Mouse (Mus musculus): ENCODE measurements around the gene Gm5460. TPM values are rescaled to one million over a fixed set of nuclear protein-coding genes. Genes with fewer than 3 reads are reported as not detected.

Gm5460 gene
- polyA plus RNA-seq, 1 experiment from 2014 or later: not detected

DNA sequence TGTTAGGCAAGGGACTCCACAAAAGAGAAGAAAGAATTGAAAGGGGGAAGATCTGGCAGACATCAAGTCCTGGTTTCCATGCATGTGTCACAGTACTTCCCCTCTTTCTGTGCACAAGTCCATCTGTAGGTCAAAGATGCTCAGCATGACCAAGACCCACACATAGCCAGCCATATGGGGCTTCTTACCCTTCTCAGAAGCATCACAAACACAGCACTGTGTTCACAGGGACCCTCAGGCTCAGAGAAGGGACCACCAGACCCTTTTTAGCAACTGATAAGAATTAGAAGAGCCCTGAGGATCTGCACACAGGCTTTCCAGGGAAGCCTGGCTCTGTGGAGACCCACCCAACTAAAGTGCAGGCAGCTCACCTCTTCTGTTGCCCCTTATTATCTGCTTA is 16.5 kb upstream of the Gm5460 start:
- Histone ChIP-seq H3K36me3 (ENCODE audit: insufficient read depth, low read length) (no peaks in the 10 kb centered on the region), H3K4me2 (replicated peaks; ENCODE audit: low read depth, low read length) (no peak overlapping the region), H3K4me1 (ENCODE audit: insufficient read depth, low read length) (no peaks in the 10 kb centered on the region), H3K4me3 (ENCODE audit: low read length) (no peak overlapping the region), H3K27me3 (ENCODE audit: insufficient read depth, low read length) (no peaks in the 10 kb centered on the region), H3K9me3 (ENCODE audit: low read length) (no peaks in the 10 kb centered on the region), H3K9ac (replicated peaks; ENCODE audit: low read length) (no peak overlapping the region), H3K27ac (ENCODE audit: low read length) (no peak overlapping the region)
- ATAC-seq (ENCODE audit: low FRiP score, low TSS enrichment): no peak

DNA sequence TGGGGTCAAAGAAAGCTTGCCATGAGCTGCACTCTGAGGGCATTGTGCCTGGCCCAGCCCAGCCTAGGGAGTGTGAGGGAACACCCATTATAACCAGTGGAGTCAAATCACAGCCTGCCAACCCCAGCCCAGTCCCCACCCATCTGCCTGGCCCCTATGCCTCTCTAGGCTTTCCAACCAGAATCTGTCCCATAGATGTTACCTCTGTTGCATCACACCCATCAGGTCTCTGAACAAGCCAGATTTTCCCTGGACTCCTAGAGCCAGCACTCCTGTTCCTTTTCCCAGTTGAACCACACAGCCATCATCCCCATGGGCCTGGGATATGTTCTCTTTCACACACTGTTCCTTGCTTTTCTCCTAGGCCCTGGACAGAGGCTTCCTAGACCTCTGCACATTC is 15.1 kb upstream of the Gm5460 start:
- Histone ChIP-seq H3K36me3 (ENCODE audit: insufficient read depth, low read length) (no peaks in the 10 kb centered on the region), H3K27me3 (ENCODE audit: insufficient read depth, low read length) (no peaks in the 10 kb centered on the region), H3K4me3 (ENCODE audit: low read length) (no peak overlapping the region), H3K4me1 (ENCODE audit: insufficient read depth, low read length) (no peaks in the 10 kb centered on the region), H3K27ac (ENCODE audit: low read length) (no peak overlapping the region), H3K9me3 (ENCODE audit: low read length) (no peaks in the 10 kb centered on the region), H3K4me2 (replicated peaks; ENCODE audit: low read depth, low read length) (no peak overlapping the region), H3K9ac (replicated peaks; ENCODE audit: low read length) (no peak overlapping the region)
- ATAC-seq (ENCODE audit: low FRiP score, low TSS enrichment): no peak

DNA sequence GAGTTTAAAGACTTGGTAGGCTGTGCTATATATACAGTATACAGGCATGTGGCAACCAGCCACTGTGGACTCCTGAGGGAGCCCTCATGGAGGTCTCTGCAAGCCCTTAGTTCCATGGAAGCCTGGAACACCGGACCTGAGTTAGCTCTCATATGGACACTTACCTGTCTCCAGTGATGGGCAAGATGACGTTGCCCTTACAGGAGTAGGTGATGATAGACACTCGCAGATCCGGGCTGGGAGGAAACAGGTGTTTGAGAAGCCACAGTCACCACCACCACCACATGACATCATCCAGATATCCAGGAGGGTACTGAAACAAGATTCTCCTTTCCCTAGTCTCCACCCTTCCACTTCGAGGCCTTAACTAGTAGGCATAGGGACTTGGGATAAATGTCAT is 14.2 kb upstream of the Gm5460 start:
- H3K9ac ChIP-seq (replicated peaks; ENCODE audit: low read length): no peak overlapping the region
- H3K4me3 ChIP-seq (ENCODE audit: low read length): no peak overlapping the region
- no peak overlapping the region for H3K27ac ChIP-seq (ENCODE audit: low read length)
- 91% methylated on average over 5 of the region's 5 CpGs for WGBS
- no peaks in the 10 kb centered on the region for H3K36me3 ChIP-seq (ENCODE audit: insufficient read depth, low read length)
- no peak for ATAC-seq (ENCODE audit: low FRiP score, low TSS enrichment)
- H3K4me2 ChIP-seq (replicated peaks; ENCODE audit: low read depth, low read length): no peak overlapping the region
- H3K4me1 ChIP-seq (ENCODE audit: insufficient read depth, low read length): no peaks in the 10 kb centered on the region
- H3K27me3 ChIP-seq (ENCODE audit: insufficient read depth, low read length): no peaks in the 10 kb centered on the region
- H3K9me3 ChIP-seq (ENCODE audit: low read length): no peaks in the 10 kb centered on the region

DNA sequence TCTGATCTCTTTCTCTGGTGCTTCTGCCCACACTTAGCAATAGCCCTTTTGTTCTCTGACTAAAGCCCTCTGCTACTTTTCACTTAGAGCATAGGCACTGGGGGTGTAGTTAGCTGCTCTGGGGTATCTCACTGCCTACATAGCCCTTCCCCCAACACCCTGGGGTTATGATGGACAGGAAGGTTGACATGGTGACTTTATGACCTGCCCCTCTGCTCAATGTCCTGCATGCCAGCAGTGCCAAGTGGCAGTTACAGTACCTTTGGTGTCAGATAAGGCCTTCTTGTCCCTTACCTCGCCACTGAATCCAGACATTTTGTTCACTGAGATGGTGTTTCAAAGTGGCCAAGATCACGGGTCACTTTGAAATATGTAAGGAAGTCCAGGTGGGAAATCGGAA is 1.5 kb upstream of the Gm5460 start, which contains the start of gene Gm30083:
TSS of gene Gm30083 (minus strand) at position 120 of the 400 bp plus-strand sequence.
- no peak for ATAC-seq (ENCODE audit: low FRiP score, low TSS enrichment)
- no peaks in the 10 kb centered on the region for H3K9me3 ChIP-seq (ENCODE audit: low read length)
- H3K9ac ChIP-seq (replicated peaks; ENCODE audit: low read length): no peak within 1 kb of the TSS

DNA sequence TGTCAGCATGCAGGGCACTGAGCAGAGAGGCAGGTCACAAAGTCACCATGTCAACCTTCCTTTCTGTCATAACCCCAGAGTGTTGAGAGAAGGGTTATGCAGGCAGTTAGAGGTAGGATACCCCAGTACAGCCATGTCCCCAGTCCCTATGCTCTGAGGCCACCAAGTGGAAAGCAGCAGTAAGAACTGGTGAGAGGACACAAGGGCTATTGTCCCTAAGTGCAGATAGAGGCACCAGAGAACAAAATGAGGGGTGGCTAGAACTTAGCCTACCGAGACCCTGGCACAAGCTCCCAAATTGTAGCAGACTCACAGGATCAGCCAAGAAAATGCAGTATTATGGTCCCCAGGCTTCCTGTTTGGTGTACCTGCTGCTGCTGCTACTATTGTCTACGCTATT is 380 bp downstream of the Gm5460 start:
- no peaks in the 10 kb centered on the region for H3K27me3 ChIP-seq (ENCODE audit: insufficient read depth, low read length)
- H3K36me3 ChIP-seq (ENCODE audit: insufficient read depth, low read length): no peaks in the 10 kb centered on the region
- no peaks in the 10 kb centered on the region for H3K4me1 ChIP-seq (ENCODE audit: insufficient read depth, low read length)
- H3K27ac ChIP-seq (ENCODE audit: low read length): no peak overlapping the region
- H3K4me3 ChIP-seq (ENCODE audit: low read length): no peak overlapping the region
- 84% methylated on average over 2 of the region's 2 CpGs for WGBS
- ATAC-seq (ENCODE audit: low FRiP score, low TSS enrichment): no peak
- H3K9ac ChIP-seq (replicated peaks; ENCODE audit: low read length): no peak overlapping the region
- H3K9me3 ChIP-seq (ENCODE audit: low read length): no peaks in the 10 kb centered on the region
- no peak overlapping the region for H3K4me2 ChIP-seq (replicated peaks; ENCODE audit: low read depth, low read length)

More for the DNA sequence above, 1.5 kb upstream of the Gm5460 start, which contains the start of gene Gm30083:
- H3K27ac ChIP-seq (ENCODE audit: low read length): no peak within 1 kb of the TSS
- H3K4me2 ChIP-seq (replicated peaks; ENCODE audit: low read depth, low read length): no peak within 1 kb of the TSS
- H3K4me3 ChIP-seq (ENCODE audit: low read length): no peak within 1 kb of the TSS
- no peaks in the 10 kb centered on the region for H3K4me1 ChIP-seq (ENCODE audit: insufficient read depth, low read length)
- no peaks in the 10 kb centered on the region for H3K36me3 ChIP-seq (ENCODE audit: insufficient read depth, low read length)
- H3K27me3 ChIP-seq (ENCODE audit: insufficient read depth, low read length): no peaks in the 10 kb centered on the region
- WGBS: 81% methylated on average over 3 of the region's 3 CpGs

DNA sequence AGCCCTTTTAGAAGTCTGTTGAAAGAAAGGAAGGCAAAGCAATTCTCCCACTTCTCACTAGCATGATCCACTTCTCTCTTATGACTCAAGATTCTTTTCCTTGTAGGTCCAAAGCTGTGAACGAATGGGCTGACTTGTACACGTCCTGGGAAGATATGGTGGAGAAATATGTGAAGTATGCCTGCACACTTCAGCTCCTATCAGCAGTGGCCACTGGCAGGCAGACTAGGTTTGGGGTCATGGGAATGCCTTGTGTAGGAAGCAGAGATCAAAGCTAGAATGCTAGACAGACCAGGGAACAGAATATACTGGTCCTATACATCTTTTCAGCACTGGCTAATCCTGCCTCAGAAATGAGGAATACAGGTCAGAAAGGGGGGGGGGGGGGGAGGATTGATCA is 10.2 kb downstream of the Gm5460 start:
- no peak overlapping the region for H3K4me3 ChIP-seq (ENCODE audit: low read length)
- 0 out of 2 replicates have a peak, but pooled peaks cover 2% of the 10 kb centered on the region for H3K9me3 ChIP-seq (ENCODE audit: low read length)
- 75% methylated on average over 2 of the region's 2 CpGs for WGBS
- no peak for ATAC-seq (ENCODE audit: low FRiP score, low TSS enrichment)
- H3K27ac ChIP-seq (ENCODE audit: low read length): no peak overlapping the region
- H3K27me3 ChIP-seq (ENCODE audit: insufficient read depth, low read length): no peaks in the 10 kb centered on the region
- H3K36me3 ChIP-seq (ENCODE audit: insufficient read depth, low read length): no peaks in the 10 kb centered on the region
- no peaks in the 10 kb centered on the region for H3K4me1 ChIP-seq (ENCODE audit: insufficient read depth, low read length)
- no peak overlapping the region for H3K4me2 ChIP-seq (replicated peaks; ENCODE audit: low read depth, low read length)
- H3K9ac ChIP-seq (replicated peaks; ENCODE audit: low read length): no peak overlapping the region

DNA sequence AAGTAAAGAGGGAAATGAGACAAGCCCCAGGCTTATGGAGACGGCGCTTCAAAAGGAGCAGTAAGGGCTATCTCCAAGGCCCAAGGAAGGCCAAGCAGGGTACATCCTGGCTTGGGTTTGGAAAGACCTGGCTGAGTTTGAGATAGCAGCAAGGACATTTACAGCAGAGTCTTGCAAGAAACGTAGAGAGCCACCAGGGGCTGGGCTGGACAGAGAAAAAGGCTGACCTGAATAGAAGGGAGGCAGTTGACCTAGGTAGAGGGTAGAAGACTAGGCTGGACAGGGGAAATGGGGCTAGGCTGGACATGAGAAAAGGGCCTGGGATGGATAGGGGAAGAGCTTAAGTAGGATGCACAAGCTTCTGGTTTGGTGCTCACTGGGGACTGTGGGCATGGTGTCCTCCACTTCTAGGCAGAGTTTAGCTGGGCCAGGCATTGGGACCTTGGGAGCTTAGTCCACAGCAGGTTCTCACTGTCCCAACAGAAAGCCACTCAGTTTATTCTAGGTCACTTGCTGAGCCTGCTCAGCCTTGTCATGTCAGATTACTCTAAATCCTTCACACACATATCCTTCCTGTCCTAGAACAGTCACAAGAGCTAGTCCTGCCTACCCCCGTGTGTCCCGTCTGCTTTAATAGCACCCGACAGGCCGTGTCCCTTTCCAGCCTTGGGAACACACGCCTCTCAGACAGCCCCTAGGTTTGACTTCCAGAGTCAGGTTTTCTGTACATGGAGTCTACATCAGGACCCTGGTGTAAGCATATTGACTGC is 17.5 kb downstream of the Gm5460 start:
- Histone ChIP-seq H3K9me3 (ENCODE audit: low read length) (no peaks in the 10 kb centered on the region), H3K4me3 (ENCODE audit: low read length) (no peak overlapping the region), H3K27me3 (ENCODE audit: insufficient read depth, low read length) (no peaks in the 10 kb centered on the region), H3K27ac (ENCODE audit: low read length) (no peak overlapping the region), H3K36me3 (ENCODE audit: insufficient read depth, low read length) (no peaks in the 10 kb centered on the region), H3K9ac (replicated peaks; ENCODE audit: low read length) (no peak overlapping the region), H3K4me2 (replicated peaks; ENCODE audit: low read depth, low read length) (no peak overlapping the region), H3K4me1 (ENCODE audit: insufficient read depth, low read length) (no peaks in the 10 kb centered on the region)
- WGBS: 82% methylated on average over 8 of the region's 8 CpGs
- ATAC-seq (ENCODE audit: low FRiP score, low TSS enrichment): no peak

DNA sequence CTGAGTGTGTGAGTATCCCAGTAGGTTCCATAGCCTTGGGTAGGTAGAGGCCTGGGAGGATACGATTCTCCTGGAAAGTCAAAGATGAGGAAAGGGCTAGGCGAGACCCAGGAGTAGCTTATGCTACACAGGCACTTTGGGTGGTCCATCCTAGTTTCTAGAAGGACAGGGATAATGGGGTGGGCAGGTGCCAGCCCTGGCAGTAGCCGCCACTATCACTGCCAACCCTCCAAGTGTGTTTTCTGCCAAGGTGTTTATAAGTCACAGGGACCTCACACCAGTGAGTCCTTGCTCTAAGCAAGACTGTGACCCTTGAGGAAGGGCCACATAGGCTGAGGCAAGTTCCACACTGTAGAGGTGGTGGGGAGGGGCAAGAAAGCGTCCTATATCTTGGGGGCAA is 24.7 kb downstream of the Gm5460 start:
- H3K4me2 ChIP-seq (replicated peaks; ENCODE audit: low read depth, low read length): no peak overlapping the region
- H3K4me3 ChIP-seq (ENCODE audit: low read length): no peak overlapping the region
- WGBS: 87% methylated on average over 4 of the region's 4 CpGs
- no peaks in the 10 kb centered on the region for H3K36me3 ChIP-seq (ENCODE audit: insufficient read depth, low read length)
- H3K9ac ChIP-seq (replicated peaks; ENCODE audit: low read length): no peak overlapping the region
- ATAC-seq (ENCODE audit: low FRiP score, low TSS enrichment): no peak
- H3K4me1 ChIP-seq (ENCODE audit: insufficient read depth, low read length): no peaks in the 10 kb centered on the region
- H3K9me3 ChIP-seq (ENCODE audit: low read length): no peaks in the 10 kb centered on the region
- H3K27ac ChIP-seq (ENCODE audit: low read length): no peak overlapping the region
- no peaks in the 10 kb centered on the region for H3K27me3 ChIP-seq (ENCODE audit: insufficient read depth, low read length)

DNA sequence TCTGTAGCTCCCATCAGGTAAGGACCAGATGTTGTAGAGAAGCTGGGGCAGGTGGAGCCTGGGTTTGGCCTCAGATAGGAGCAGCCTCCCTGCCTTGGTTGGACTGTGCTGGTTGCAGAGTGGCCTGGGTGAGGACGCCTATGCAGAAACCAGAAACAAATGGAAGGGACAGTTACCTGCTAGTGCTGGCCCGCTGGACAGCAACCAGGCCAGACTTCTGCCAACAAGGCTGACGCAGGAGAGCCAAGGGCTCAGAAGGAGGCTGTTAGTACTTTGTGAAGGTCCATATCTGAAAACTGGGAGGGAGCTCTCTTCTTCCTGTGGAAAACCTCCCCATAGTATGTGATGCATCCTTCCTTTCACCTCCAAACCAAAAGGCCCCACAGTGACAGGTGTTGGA is 26.8 kb downstream of the Gm5460 start:
- no peak overlapping the region for H3K4me2 ChIP-seq (replicated peaks; ENCODE audit: low read depth, low read length)
- ATAC-seq (ENCODE audit: low FRiP score, low TSS enrichment): no peak

DNA sequence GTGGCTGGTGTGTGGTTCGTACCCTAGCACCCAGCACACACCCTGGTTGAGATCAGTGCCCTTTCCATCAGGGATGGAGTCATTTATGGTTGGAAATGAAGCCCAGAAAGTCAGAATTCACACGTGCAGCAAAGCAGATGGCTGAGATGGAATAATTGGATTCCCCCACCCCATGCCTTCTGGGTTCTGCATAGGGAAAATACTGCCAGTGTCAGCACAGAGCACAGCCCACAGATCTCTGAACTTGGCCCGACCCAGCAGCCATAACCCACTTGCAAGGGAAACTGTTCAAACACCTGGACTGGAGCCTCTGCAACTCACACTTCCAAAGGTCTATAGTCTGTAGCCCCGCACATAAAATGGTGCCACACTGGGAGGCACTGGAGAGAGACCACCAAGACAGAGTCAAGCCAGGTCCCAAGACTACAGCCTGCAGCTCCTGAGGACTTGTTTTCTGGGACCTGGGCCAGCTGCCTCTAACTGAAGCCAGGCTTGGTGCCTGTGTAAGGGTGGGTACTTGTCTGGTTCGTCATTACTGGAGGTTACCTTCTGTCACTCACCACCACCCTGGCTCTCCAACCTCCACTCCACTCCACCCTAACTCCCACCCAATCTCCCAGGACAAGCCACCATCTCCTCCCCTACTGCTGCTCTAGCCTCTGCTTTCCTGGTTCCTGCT is 33.7 kb downstream of the Gm5460 start:
- H3K9me3 ChIP-seq (ENCODE audit: low read length): no peaks in the 10 kb centered on the region
- H3K27ac ChIP-seq (ENCODE audit: low read length): no peak overlapping the region
- no peaks in the 10 kb centered on the region for H3K36me3 ChIP-seq (ENCODE audit: insufficient read depth, low read length)
- no peaks in the 10 kb centered on the region for H3K27me3 ChIP-seq (ENCODE audit: insufficient read depth, low read length)
- H3K9ac ChIP-seq (replicated peaks; ENCODE audit: low read length): no peak overlapping the region
- no peaks in the 10 kb centered on the region for H3K4me1 ChIP-seq (ENCODE audit: insufficient read depth, low read length)
- H3K4me2 ChIP-seq (replicated peaks; ENCODE audit: low read depth, low read length): no peak overlapping the region
- H3K4me3 ChIP-seq (ENCODE audit: low read length): no peak overlapping the region
- no peak for ATAC-seq (ENCODE audit: low FRiP score, low TSS enrichment)
- 63% methylated on average over 5 of the region's 5 CpGs for WGBS

More for the DNA sequence above, 26.8 kb downstream of the Gm5460 start:
- H3K27ac ChIP-seq (ENCODE audit: low read length): no peak overlapping the region
- H3K4me3 ChIP-seq (ENCODE audit: low read length): no peak overlapping the region
- no peaks in the 10 kb centered on the region for H3K9me3 ChIP-seq (ENCODE audit: low read length)
- H3K4me1 ChIP-seq (ENCODE audit: insufficient read depth, low read length): no peaks in the 10 kb centered on the region
- H3K27me3 ChIP-seq (ENCODE audit: insufficient read depth, low read length): no peaks in the 10 kb centered on the region
- WGBS: 62% methylated on average over 3 of the region's 3 CpGs
- H3K9ac ChIP-seq (replicated peaks; ENCODE audit: low read length): no peak overlapping the region
- no peaks in the 10 kb centered on the region for H3K36me3 ChIP-seq (ENCODE audit: insufficient read depth, low read length)
